Comparison of ENCODE assay signal across 10 mouse cellular contexts in genomic region chr3:139297909-139298308, GRCm38 (mm10).
DNase-seq lines count a peak whose midpoint lies in the region; ATAC-seq and TF ChIP-seq lines count a peak whose summit lies in the region.
"Had no signal": no experiment of that assay in that cellular context is flagged by ENCODE, and none has a peak within 500 bp of the region (broad histone marks: within the 10 kb centered on the region; RNA-seq: fewer than 3 reads in every experiment).

No protein-coding gene starts in this region.

- no peak overlapping the region for H3K4me3 ChIP-seq in heart, postnatal 0 days (ENCODE audit: low read depth, low read length)
- no peak overlapping the region for H3K4me3 ChIP-seq in lung, postnatal 0 days (ENCODE audit: low read depth, low read length)
- H3K4me3 ChIP-seq: hindbrain, embryonic 12.5 days; liver, embryonic 13.5 days had no signal

- H3K9ac ChIP-seq in heart, postnatal 0 days (replicated peaks; ENCODE audit: low read depth, low read length) = no peak overlapping the region
- H3K9ac ChIP-seq in lung, postnatal 0 days (replicated peaks; ENCODE audit: low read depth) = no peak overlapping the region
- H3K9ac ChIP-seq: hindbrain, embryonic 12.5 days; liver, embryonic 13.5 days had no signal

- peak; percentile 51 for TF ChIP-seq CTCF in heart, postnatal 0 days (IDR thresholded peaks at IDR 0.05; ENCODE audit: low read depth)
- peak; percentile 56 for TF ChIP-seq CTCF in lung, postnatal 0 days (IDR thresholded peaks at IDR 0.05)

- 0 out of 2 replicates have a peak, but pooled peaks cover 6% of the 10 kb centered on the region for H3K9me3 ChIP-seq in heart, postnatal 0 days (replicated peaks; ENCODE audit: control insufficient read depth, low read length)
- no peaks in the 10 kb centered on the region for H3K9me3 ChIP-seq in lung, postnatal 0 days (ENCODE audit: low read length)
- H3K9me3 ChIP-seq: hindbrain, embryonic 12.5 days; liver, embryonic 13.5 days had no signal

- no peak for DNase-seq in heart, postnatal 0 days (ENCODE audit: low spot score)
- DNase-seq in heart, adult 18-20 months = no peak
- DNase-seq in lung, postnatal 0 days (ENCODE audit: low spot score) = peak; percentile 44
- no peak for DNase-seq in lung, postnatal 10 days
- peak; percentile 16 for DNase-seq in brain, embryonic 18.5 days (ENCODE audit: low read depth, low spot score)
- DNase-seq in retina, postnatal 7 days (ENCODE audit: low read depth, low spot score) = peak; percentile 5
- DNase-seq in right cerebral cortex, postnatal 4 days = no peak
- DNase-seq in adrenal gland, postnatal 25 days = no peak
- DNase-seq: liver, embryonic 13.5 days had no signal

- no peak for ATAC-seq in heart, postnatal 0 days (ENCODE audit: insufficient read depth, low read depth)
- no peak for ATAC-seq in lung, postnatal 0 days

- TF ChIP-seq EP300 in heart, postnatal 0 days (IDR thresholded peaks at IDR 0.05; ENCODE audit: low read depth) = no peak
- no peak for TF ChIP-seq EP300 in lung, postnatal 0 days (IDR thresholded peaks at IDR 0.05)

- H3K27ac ChIP-seq in heart, postnatal 0 days (ENCODE audit: low read depth) = no peak overlapping the region
- no peak overlapping the region for H3K27ac ChIP-seq in lung, postnatal 0 days (ENCODE audit: low read length)
- H3K27ac ChIP-seq: hindbrain, embryonic 12.5 days; liver, embryonic 13.5 days had no signal

- no peaks in the 10 kb centered on the region for H3K27me3 ChIP-seq in heart, postnatal 0 days (ENCODE audit: control insufficient read depth, insufficient read depth, low read length)
- no peaks in the 10 kb centered on the region for H3K27me3 ChIP-seq in lung, postnatal 0 days (replicated peaks; ENCODE audit: insufficient read depth, low read length)
- H3K27me3 ChIP-seq: hindbrain, embryonic 12.5 days; liver, embryonic 13.5 days had no signal

- H3K36me3 ChIP-seq in heart, postnatal 0 days (replicated peaks; ENCODE audit: control insufficient read depth, insufficient read depth, low read length) = no peaks in the 10 kb centered on the region
- no peaks in the 10 kb centered on the region for H3K36me3 ChIP-seq in lung, postnatal 0 days (ENCODE audit: insufficient read depth, low read length)
- H3K36me3 ChIP-seq: hindbrain, embryonic 12.5 days; liver, embryonic 13.5 days had no signal

- no peak overlapping the region for H3K4me2 ChIP-seq in heart, postnatal 0 days (ENCODE audit: low read depth, low read length)
- H3K4me2 ChIP-seq in lung, postnatal 0 days (replicated peaks; ENCODE audit: low read depth, low read length) = no peak overlapping the region
- H3K4me2 ChIP-seq: hindbrain, embryonic 12.5 days; liver, embryonic 13.5 days had no signal

- H3K4me1 ChIP-seq in heart, postnatal 0 days (ENCODE audit: control insufficient read depth, insufficient read depth) = no peaks in the 10 kb centered on the region
- H3K4me1 ChIP-seq in lung, postnatal 0 days (ENCODE audit: insufficient read depth, low read depth, low read length) = no peaks in the 10 kb centered on the region
- H3K4me1 ChIP-seq: hindbrain, embryonic 12.5 days; liver, embryonic 13.5 days had no signal

Comparison
In these comparisons a context has a peak if more than half of its experiments do, and no peak if none do; other contexts are left out.
1. DNase-seq: peak in lung, postnatal 0 days (single experiment), brain, embryonic 18.5 days (single experiment) and retina, postnatal 7 days (single experiment); none in heart, postnatal 0 days (single experiment), heart, adult 18-20 months (0 of 2), lung, postnatal 10 days (single experiment), right cerebral cortex, postnatal 4 days (single experiment) and adrenal gland, postnatal 25 days (single experiment).